Mouse (Mus musculus) cortical plate, adult 2 months (tissue): ENCODE measurements around the gene Stab2. TPM values are rescaled to one million over a fixed set of nuclear protein-coding genes. Genes with fewer than 3 reads are reported as not detected.

Experiments used
- H3K27ac ChIP-seq: fragments of 200-500 bp; 2 replicates; pipeline ENCODE4 v1.5.1; 2012; ENCODE audit warnings: low read length, control low read depth, inconsistent platforms; ENCODE audit not compliant: insufficient read depth
- H3K4me1 ChIP-seq: fragments of 200-500 bp; 2 replicates; pipeline ENCODE4 v1.6.1; 2011; ENCODE audit warnings: low read length; ENCODE audit not compliant: control insufficient read depth, insufficient read depth
- H3K4me3 ChIP-seq: fragments of 200-500 bp; 2 replicates; pipeline ENCODE4 v1.5.1; 2011; ENCODE audit warnings: mild to moderate bottlenecking, low read length, control low read depth; ENCODE audit not compliant: insufficient read depth
- CTCF ChIP-seq: fragments of 200-500 bp; IDR thresholded peaks from 2 replicates; pipeline ENCODE4 v1.5.1; 2011; ENCODE audit warnings: mild to moderate bottlenecking, control low read depth, low read length; ENCODE audit not compliant: insufficient read depth; ENCODE audit errors: extremely low read depth
- POLR2A ChIP-seq: fragments of 200-500 bp; IDR thresholded peaks from 2 replicates; pipeline ENCODE4 v1.6.1; 2011; ENCODE audit warnings: mild to moderate bottlenecking, low read length, control low read depth; ENCODE audit not compliant: insufficient read depth; ENCODE audit errors: extremely low read depth
- polyA plus RNA-seq: library from polyadenylated mRNA; depleted of rRNA; stranded (reverse); fragments of >200 nt; gene quantifications from 2 replicates; pipeline ENCODE4 v1.2.3, GENCODE M21; 2012

The Stab2 gene
- polyA plus RNA-seq, 1 experiment: 0.23 TPM

GRCm38 (mm10) chr10:86819649-86820165, 188.1 kb downstream of the Stab2 start:
- Histone ChIP-seq H3K27ac (peak overlapping the region; percentile 56), H3K4me3 (no peak overlapping the region), H3K4me1 (peaks cover 6% of the 10 kb centered on the region)
- TF ChIP-seq CTCF (no peak), POLR2A (no peak)

GRCm38 (mm10) chr10:86815133-86815532, 192.7 kb downstream of the Stab2 start:
- no peak overlapping the region for H3K4me3 ChIP-seq
- peaks cover 5% of the 10 kb centered on the region for H3K4me1 ChIP-seq
- no peak overlapping the region for H3K27ac ChIP-seq
- no peak for TF ChIP-seq CTCF
- TF ChIP-seq POLR2A: no peak

- no peak overlapping the region for H3K27ac ChIP-seq
- H3K4me1 ChIP-seq: peaks cover 7% of the 10 kb centered on the region
- TF ChIP-seq CTCF: no peak
- TF ChIP-seq POLR2A: no peak
Observed at GRCm38 (mm10) chr10:86814292-86815131, 193.3 kb downstream of the Stab2 start.

GRCm38 (mm10) chr10:86810612-86811011, 197.2 kb downstream of the Stab2 start:
- Histone ChIP-seq H3K4me3 (no peak overlapping the region), H3K27ac (no peak overlapping the region), H3K4me1 (peaks cover 6% of the 10 kb centered on the region)
- no peak for TF ChIP-seq POLR2A
- no peak for TF ChIP-seq CTCF

More at GRCm38 (mm10) chr10:86814292-86815131, 193.3 kb downstream of the Stab2 start:
- no peak overlapping the region for H3K4me3 ChIP-seq

- Histone ChIP-seq H3K27ac (no peak overlapping the region), H3K4me3 (no peak overlapping the region), H3K4me1 (peaks cover 6% of the 10 kb centered on the region)
- no peak for TF ChIP-seq CTCF
- TF ChIP-seq POLR2A: no peak
Observed at GRCm38 (mm10) chr10:86810000-86810399, 197.8 kb downstream of the Stab2 start.

- Histone ChIP-seq H3K4me3 (no peak overlapping the region), H3K27ac (no peak overlapping the region), H3K4me1 (peaks cover 6% of the 10 kb centered on the region)
- TF ChIP-seq POLR2A: no peak
- no peak for TF ChIP-seq CTCF
Observed at GRCm38 (mm10) chr10:86808013-86808758, 199.6 kb downstream of the Stab2 start.

GRCm38 (mm10) chr10:86807362-86807761, 200.5 kb downstream of the Stab2 start:
- no peak overlapping the region for H3K27ac ChIP-seq
- peaks cover 6% of the 10 kb centered on the region for H3K4me1 ChIP-seq
- no peak overlapping the region for H3K4me3 ChIP-seq
- no peak for TF ChIP-seq POLR2A
- no peak for TF ChIP-seq CTCF

GRCm38 (mm10) chr10:86796073-86796741, 211.6 kb downstream of the Stab2 start:
- Histone ChIP-seq H3K4me3 (no peak overlapping the region), H3K4me1 (peaks cover 8% of the 10 kb centered on the region), H3K27ac (no peak overlapping the region)
- no peak for TF ChIP-seq POLR2A
- TF ChIP-seq CTCF: no peak

GRCm38 (mm10) chr10:86794794-86795535, 212.9 kb downstream of the Stab2 start:
- TF ChIP-seq CTCF (no peak), POLR2A (no peak)
- Histone ChIP-seq H3K4me1 (peaks cover 8% of the 10 kb centered on the region), H3K4me3 (no peak overlapping the region), H3K27ac (0 out of 2 replicates have a peak overlapping the region, but pooled peaks have one; percentile 33)
